Mouse (Mus musculus) T-cell, adult 66 days (primary cell): ENCODE data around the gene Farsa. TPM values are rescaled to one million over a fixed set of nuclear protein-coding genes. Genes with fewer than 3 reads are reported as not detected.

Source experiments
- total RNA-seq, 2 experiments: library from RNA; stranded (reverse); gene quantifications; 3 replicates in 1 of 2; 4 replicates in 1 of 2; pipeline ENCODE4 v1.2.4; 2023

Gene Farsa
- total RNA-seq, result 10 to 100 TPM; 82.8 to 83.0 TPM

DNA sequence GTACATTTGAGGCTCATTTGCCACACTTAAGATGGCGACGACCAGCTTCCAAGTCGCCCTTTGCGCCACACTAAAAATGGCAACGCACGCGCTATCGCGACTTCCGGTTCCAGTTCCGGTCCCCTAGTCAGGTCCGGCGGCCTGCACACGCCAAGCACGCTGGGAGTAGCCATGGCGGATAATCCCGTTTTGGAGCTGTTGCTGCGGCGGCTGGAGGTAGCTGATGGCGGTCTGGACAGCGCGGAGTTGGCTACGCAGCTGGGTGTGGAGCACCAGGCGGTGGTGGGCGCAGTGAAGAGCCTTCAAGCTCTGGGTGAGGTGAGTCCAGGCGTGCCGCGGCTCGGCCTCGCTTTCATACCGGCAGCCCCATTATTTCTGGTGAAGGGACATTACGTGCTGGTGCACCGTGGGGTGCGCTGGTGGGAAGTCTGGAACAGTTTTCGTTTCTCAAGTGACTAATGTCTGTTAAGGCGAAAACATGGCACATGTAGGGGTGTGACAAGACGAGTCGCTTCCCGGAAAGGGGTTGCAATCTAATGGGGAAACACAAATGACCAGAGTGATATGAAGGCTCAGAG, at the start of gene Farsa:
TSS of gene Farsa (plus strand) at position 126 of the 578 bp plus-strand sequence.

DNA sequence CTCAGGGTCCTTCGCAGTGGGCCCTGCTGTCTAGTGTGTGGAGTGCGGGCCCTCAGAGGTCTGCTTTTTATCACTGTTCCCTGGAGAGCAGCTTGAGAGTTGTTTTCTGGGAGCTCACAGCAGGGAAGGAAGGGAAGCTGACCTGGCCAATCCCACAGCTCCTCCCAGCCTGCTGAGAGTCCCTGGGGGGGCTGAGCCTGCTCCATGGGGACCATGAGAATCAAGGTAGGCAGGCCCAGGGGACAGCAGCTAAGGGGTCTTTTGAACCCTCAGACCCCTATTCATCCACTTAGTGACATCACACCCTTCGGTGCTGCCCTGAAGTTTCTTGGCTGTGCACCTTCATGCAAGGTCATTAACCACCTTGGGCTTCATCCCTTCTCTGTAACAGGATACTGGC, 34.1 kb upstream of the Farsa start, which contains the start of gene Dand5:
TSS of gene Dand5 (minus strand) at position 101 of the 400 bp plus-strand sequence.

DNA sequence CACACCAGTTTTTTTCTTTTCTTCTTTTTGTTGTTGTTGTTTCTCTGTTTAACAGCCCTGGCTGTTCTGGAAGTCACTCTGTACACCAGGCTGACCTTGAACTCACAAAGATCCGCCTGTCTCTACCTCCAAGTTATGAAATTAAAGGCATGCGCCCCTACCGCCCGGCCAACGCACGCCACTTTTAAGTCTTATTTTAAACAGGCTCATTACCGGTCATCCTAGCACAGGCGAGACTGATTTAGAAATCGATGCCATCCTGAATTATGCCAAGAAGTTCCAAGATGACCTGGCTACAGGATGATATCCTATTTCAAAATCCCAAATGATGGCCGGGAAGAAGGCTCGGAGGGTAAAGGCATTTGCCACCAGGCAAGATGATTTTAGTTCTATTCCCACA, 25.3 kb upstream of the Farsa start, which contains the start of gene Gadd45gip1:
TSS of gene Gadd45gip1 (plus strand) at position 33 of the 400 bp plus-strand sequence.

DNA sequence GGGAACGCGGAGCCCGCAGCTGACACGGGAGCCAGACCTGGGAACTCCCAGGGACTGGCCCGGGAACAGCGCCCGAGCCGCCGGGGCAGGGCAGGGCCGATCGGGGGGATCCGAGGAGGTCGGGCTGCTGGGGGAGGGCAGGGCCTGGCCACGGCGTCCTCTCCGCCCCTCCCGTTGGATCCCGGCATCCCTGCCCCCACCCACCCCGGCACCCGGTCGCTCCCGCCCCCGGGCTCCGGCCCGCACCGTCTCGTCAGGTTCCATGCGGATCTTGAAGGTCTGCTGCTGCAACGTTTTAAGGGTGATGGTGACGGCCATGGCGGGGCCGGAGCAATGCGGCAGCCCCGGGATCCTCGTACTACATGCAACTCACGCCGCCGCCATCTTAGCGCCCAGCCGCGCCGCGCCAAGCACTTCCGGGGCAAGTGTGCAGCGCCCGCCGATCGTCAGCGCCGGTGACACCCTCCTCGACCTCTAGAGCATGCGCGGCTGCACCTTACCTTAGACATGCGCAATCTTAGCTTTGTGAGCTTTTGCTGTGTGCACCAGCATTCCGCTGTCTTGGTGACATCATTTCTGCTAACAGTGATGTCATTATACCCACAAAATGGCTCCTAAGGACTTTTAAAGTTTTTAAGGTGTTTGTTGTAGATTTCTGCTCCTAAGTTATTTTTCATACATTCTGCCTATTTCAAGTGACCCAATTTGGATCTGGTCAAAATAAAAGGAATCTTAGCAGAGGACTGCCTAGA, 16.4 kb upstream of the Farsa start, which contains the start of gene Rad23a:
TSS of gene Rad23a (minus strand) at position 418 of the 752 bp plus-strand sequence.

DNA sequence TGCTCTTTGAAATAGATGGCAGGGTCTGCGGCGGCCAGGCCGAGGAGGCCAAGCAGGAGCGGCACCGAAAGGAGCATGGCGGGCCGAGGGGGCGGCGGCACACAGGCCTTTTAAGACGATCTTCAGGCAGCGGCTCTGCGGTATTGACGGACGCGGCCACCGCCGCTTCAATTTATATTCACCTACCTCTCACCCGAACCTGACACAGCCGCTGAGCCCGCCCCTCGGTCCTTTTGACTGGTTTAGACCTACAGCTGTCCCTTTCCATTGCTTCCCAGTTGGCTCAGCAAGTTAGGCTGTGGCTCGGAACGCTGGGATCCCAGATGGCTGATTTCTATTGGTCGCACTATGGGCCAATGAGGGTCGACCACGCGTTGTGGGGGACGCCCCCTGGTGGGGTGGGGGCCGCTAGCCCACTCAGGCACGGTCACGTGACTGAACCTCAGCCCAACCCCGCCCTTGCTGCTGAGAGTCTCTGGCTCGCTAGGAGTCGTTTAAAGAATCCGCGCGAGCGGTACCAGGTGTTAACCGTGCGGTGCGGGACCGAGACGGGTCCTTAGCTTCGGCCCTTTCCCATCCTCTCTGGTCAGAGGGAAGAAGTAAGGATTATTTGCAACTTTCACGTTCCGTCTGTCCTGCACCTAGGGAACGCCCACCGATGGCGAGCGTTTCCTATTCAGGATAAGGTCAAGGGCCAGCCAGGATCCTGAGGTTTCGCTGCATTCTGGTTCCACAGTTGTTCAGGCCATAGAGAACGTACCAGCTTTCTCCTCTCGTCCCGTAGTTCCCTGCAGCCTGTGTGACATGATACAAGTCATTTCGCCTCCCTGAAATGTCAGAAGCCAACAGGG, 9.8 kb upstream of the Farsa start, which contains the start of gene Calr:
TSS of gene Calr (minus strand) at position 213 of the 851 bp plus-strand sequence.

DNA sequence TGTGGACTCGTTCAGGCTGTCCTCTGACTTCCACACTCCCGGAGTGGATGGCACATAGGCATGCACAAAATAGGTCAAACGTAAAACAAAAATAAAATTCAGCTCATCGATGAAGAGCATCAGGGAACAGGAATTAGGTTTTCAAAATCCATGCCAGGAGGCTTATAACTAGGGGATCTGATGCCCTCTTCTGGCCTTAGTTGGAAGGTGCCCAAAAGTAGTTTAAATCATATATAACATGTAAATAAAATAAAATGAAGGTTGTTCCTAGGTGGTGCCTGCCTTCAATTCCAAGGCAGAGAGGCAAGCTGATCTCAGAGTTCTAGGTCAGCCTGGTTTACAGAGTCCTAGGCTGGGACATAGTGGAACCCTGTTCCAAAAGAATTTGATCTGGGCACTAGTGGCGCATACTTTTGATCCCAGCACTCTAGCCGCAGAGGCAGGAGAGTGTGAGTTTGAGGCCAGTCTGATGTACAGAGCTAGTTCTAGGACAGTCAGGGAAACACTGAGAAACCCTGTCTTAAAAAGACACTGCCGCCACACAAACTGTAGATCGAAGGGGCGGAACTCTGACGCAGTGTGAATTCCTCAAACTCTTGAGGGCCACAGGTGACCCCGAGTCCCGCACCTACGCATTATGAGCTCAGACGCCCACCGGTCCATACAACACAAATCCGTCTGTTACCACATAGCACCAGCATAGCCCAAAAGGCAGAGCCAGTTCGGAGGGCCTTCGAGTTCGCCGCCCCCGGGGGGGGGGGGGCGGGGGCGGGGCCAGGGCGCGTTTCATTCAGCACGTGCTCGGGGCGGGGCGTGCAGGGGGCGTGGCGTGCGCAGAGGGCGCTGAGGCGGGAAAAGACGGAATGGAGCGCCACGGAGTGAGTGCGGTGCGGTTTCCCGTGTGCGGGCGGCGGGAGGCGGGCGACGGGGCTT, 14.9 kb downstream of the Farsa start, which contains the start of gene Syce2:
TSS of gene Syce2 (plus strand) at position 736 of the 933 bp plus-strand sequence.

DNA sequence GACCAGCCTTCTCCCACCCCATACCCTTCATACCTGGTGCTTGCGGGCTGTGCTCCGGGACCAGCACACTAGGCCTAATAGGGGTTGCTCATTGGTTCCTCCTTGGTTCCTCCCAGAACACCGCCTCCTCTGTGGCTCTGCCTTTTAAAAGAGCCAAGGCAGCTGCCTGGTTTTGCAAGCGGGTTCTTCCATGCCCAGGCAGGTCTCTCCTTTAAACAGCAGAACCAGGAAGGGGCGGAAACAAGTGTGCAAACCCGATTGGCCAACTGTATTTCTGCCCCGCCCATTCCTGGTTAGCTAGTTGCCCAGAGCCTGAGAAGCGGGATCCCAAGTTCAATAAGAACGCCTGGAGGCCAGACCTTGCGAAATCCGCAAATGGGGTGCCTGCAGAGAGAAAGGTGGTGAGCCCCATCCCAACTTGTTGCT, 36.9 kb downstream of the Farsa start, which contains the start of gene Gcdh:
TSS of gene Gcdh (minus strand) at position 213 of the 426 bp plus-strand sequence.

DNA sequence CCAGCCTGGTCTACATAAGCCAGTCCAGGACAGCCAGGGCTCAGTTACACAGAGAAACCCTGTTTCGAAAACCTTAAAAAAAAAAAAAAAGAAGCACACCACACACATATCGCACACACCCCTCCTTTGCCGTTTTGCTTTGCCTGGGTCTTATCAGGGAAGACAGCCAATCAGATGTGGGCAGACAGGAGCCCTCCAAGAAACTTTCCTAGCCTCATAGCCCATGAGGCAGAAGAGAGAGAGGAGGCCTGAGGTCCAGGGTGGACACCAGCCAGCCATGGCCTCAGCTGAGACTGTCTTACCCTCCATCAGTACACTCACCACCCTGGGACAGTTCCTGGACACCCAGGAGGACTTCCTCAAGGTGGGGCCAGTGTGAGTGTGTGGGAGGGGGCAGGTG, 45.0 kb downstream of the Farsa start, which contains the start of gene Klf1:
TSS of gene Klf1 (plus strand) at position 177 of the 400 bp plus-strand sequence.

DNA sequence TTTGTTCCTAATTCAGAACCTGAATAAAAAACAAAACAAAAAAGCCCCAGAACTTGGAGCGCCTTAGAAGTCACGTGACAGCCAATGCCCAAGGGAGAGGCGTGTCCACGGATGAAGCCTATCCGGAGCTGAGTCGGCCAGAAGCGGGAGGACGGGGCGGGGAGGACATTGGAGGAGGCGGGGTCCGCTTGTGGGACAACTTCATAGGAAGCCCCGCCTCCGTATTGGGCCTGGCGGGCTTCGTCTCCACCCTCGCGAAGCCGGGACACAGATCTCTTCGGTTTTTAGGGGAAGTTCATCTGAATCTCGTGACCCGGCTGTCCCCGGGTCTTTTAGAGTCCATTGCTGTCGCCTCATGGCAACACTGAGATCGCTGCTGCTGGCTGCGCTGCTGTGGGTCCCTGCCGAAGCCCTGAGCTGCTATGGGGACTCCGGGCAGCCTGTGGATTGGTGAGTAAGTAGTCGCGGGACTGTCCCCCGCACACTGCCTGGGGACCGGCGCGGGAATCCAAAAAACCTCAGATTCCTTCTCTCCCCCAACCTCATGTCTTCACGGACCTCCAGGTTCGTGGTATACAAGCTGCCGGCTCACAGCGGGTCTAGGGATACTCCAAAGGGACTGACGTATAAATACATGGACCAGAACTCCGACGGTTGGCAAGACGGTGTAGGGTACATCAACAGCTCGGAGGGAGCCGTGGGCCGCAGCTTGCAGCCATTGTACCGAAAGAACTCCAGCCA, 51.8 kb downstream of the Farsa start, which contains the start of gene Dnase2a:
TSS of gene Dnase2a (plus strand) at position 140 of the 741 bp plus-strand sequence.

Other genes with a start within 250 kb of the Farsa start
- 100 to 1,000 TPM; 200 TPM for gene Ier2, start 194.1 kb upstream of the Farsa start, total RNA-seq
- 100 to 1,000 TPM; 160 to 178 TPM for gene Trmt1, start 170.7 kb upstream of the Farsa start, total RNA-seq
- gene Nacc1, start 169.1 kb upstream of the Farsa start, total RNA-seq, result 10 to 100 TPM; 50.6 to 58.0 TPM
- 1 to 10 TPM in 1 of 2 experiments, under 1 TPM in 1; 0.53 to 1.6 TPM for gene Lyl1, start 155.5 kb upstream of the Farsa start, total RNA-seq
- gene G430095P16Rik, start 134.0 kb upstream of the Farsa start, total RNA-seq, result 10 to 100 TPM; 10.2 to 13.2 TPM
- gene Nfix, start 56.6 kb upstream of the Farsa start, total RNA-seq, result 10 to 100 TPM in 1 of 2 experiments, 1 to 10 TPM in 1; 9.5 to 14.2 TPM
- gene Dand5, start 34.2 kb upstream of the Farsa start, total RNA-seq, result 1 to 10 TPM; 4.3 TPM
- gene Gadd45gip1, start 25.5 kb upstream of the Farsa start, total RNA-seq, result 10 to 100 TPM; 17.9 to 19.1 TPM
- 10 to 100 TPM; 66.8 to 83.2 TPM for gene Rad23a, start 16.3 kb upstream of the Farsa start, total RNA-seq
- gene Calr, start 10.1 kb upstream of the Farsa start, total RNA-seq, result 100 to 1,000 TPM; 469 to 498 TPM
- 1 to 10 TPM; 3.1 to 6.1 TPM for gene Syce2, start 15.1 kb downstream of the Farsa start, total RNA-seq
- 10 to 100 TPM; 24.0 to 27.5 TPM for gene Gcdh, start 36.9 kb downstream of the Farsa start, total RNA-seq
- gene Klf1, start 44.9 kb downstream of the Farsa start, total RNA-seq, result 1 to 10 TPM; 1.5 to 3.6 TPM
- gene Dnase2a, start 51.6 kb downstream of the Farsa start, total RNA-seq, result 10 to 100 TPM in 1 of 2 experiments, 1 to 10 TPM in 1; 7.9 to 10.2 TPM
- gene Mast1, start 80.4 kb downstream of the Farsa start, total RNA-seq, result under 1 TPM; 0.24 to 0.41 TPM
- not detected for gene Rtbdn, start 90.0 kb downstream of the Farsa start, total RNA-seq
- gene Gm49661, start 112.4 kb downstream of the Farsa start, total RNA-seq, result not detected
- gene Prdx2, start 112.6 kb downstream of the Farsa start, total RNA-seq, result 10 to 100 TPM; 55.9 to 62.7 TPM
- 10 to 100 TPM; 29.4 to 43.7 TPM for gene Rnaseh2a, start 112.8 kb downstream of the Farsa start, total RNA-seq
- gene Junb, start 121.7 kb downstream of the Farsa start, total RNA-seq, result 1,000 to 10,000 TPM in 1 of 2 experiments, 100 to 1,000 TPM in 1; 984 to 1,316 TPM
- gene Hook2, start 133.6 kb downstream of the Farsa start, total RNA-seq, result 1 to 10 TPM; 3.6 to 4.5 TPM
- not detected for gene Best2, start 157.5 kb downstream of the Farsa start, total RNA-seq
- gene Asna1, start 168.3 kb downstream of the Farsa start, total RNA-seq, result 10 to 100 TPM; 54.4 to 59.1 TPM
- 100 to 1,000 TPM; 172 to 188 TPM for gene Trir, start 169.8 kb downstream of the Farsa start, total RNA-seq
- 10 to 100 TPM; 69.8 to 78.0 TPM for gene Tnpo2, start 179.9 kb downstream of the Farsa start, total RNA-seq
- gene Fbxw9, start 203.1 kb downstream of the Farsa start, total RNA-seq, result 10 to 100 TPM; 14.6 to 16.2 TPM
- not detected for gene Gm5741, start 211.0 kb downstream of the Farsa start, total RNA-seq
- 100 to 1,000 TPM in 1 of 2 experiments, 10 to 100 TPM in 1; 84.0 to 107 TPM for gene Dhps, start 214.8 kb downstream of the Farsa start, total RNA-seq
- 10 to 100 TPM; 54.2 to 62.3 TPM for gene Wdr83os, start 223.8 kb downstream of the Farsa start, total RNA-seq
- 10 to 100 TPM; 13.1 to 20.0 TPM for gene Wdr83, start 224.3 kb downstream of the Farsa start, total RNA-seq
- gene Man2b1, start 226.3 kb downstream of the Farsa start, total RNA-seq, result 100 to 1,000 TPM; 108 to 116 TPM